Mouse (Mus musculus): Measurements from ENCODE around the gene Rab3gap1.

DNA sequence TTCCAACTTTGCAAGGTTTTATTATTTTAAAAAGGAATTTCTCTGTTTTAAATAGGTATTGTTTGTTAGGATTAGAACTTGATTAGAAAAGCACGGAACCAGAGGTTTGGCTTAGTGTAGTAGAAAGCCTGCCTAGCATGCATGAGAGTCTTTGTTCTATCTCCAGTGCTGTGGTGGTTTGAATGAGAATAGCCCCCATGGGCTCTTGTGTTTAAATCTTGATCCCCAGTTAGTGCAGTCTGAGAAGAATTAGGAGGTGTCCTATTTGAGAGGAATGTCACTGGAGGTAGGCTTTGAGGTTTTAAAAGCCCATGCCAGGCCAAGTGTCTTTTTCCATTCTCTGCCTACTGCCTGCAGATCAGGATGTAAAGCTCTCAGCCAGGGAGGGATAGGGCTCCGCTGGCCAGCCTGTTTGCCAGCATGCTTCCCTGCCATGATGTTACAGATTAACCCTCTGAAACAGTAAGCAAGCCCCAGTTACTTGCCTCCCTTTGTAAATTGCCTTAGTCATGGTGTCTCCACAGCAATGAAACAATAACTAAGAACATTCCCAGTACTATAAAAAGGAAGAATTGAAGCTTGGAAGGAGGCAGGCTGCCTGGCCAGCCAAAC is 36.3 kb downstream of the Rab3gap1 start:
- no peak for TF ChIP-seq CTCF (IDR thresholded peaks at IDR 0.05; ENCODE audit: borderline replicate concordance, insufficient read depth, low read length)
- no peak for TF ChIP-seq POLR2A (IDR thresholded peaks at IDR 0.05; ENCODE audit: low read depth, low read length)
